Mouse (Mus musculus) lung, adult 2 months (tissue): ENCODE data around the gene Atg2a. TPM values are rescaled to one million over a fixed set of nuclear protein-coding genes. Genes with fewer than 3 reads are reported as not detected.
A peak's percentile ranks its signal among the peaks of the same experiment; 100 is the strongest.
"Not testable (repeated sequence)": the region's sequence is repeated elsewhere in the genome, so short reads cannot be mapped to it uniquely, and the experiment has no call there.

Experiments
- DNase-seq: peaks from one replicate; pipeline ENCODE4 v3.0.0; 2022
- H3K4me1 ChIP-seq: fragments of 200-500 bp; 2 replicates; pipeline ENCODE4 v1.6.1; 2011; ENCODE audit warnings: low read length; ENCODE audit not compliant: control insufficient read depth, insufficient read depth
- H3K4me3 ChIP-seq: fragments of 200-500 bp; replicated peaks from 2 replicates; pipeline ENCODE3; 2011; ENCODE audit warnings: low read depth, mild to moderate bottlenecking, control low read depth, low read length; ENCODE audit errors: extremely low read depth
- CTCF ChIP-seq: fragments of 200-500 bp; IDR thresholded peaks from 2 replicates; pipeline ENCODE4 v1.5.1; 2011; ENCODE audit warnings: mild to moderate bottlenecking, low read length, control low read depth; ENCODE audit not compliant: insufficient read depth
- POLR2A ChIP-seq: fragments of 200-500 bp; IDR thresholded peaks from 2 replicates; pipeline ENCODE4 v1.6.1; 2011; ENCODE audit warnings: low read depth, mild to moderate bottlenecking, control low read depth, low read length, borderline replicate concordance; ENCODE audit errors: extremely low read depth
- WGBS: fragments of 180-500 bp; shearing (Covaris S2); methylation state at CpG from one replicate; pipeline ENCODE4 v1.1.7; 2018; 5-methylcytosine and 5-hydroxymethylcytosine counted together
- polyA plus RNA-seq: library from polyadenylated mRNA; depleted of rRNA; stranded (reverse); fragments of >200 nt; gene quantifications from 2 replicates; pipeline ENCODE4 v1.2.3, GENCODE M21; 2012; rRNA removed

Atg2a gene
- polyA plus RNA-seq, 1 experiment: 37.0 TPM

GRCm38 (mm10) chr19:6303831-6304230 is 62.4 kb downstream of the Atg2a start:
- WGBS: 61% methylated on average over 6 of the region's 6 CpGs
- DNase-seq: no peak
- no peak overlapping the region for H3K4me3 ChIP-seq
- H3K4me1 ChIP-seq: peaks cover 38% of the 10 kb centered on the region
- TF ChIP-seq POLR2A: no peak
- TF ChIP-seq CTCF: no peak

GRCm38 (mm10) chr19:6304787-6305516 is 63.5 kb downstream of the Atg2a start:
- DNase-seq: peak; percentile 91
- Histone ChIP-seq H3K4me1 (peaks cover 27% of the 10 kb centered on the region), H3K4me3 (no peak overlapping the region)
- WGBS: 15% methylated on average over 5 of the region's 5 CpGs
- TF ChIP-seq POLR2A (no peak), CTCF (peak; percentile 93)

GRCm38 (mm10) chr19:6305517-6306115 is 64.1 kb downstream of the Atg2a start:
- 59% methylated on average over 8 of the region's 8 CpGs for WGBS
- Histone ChIP-seq H3K4me3 (no peak overlapping the region), H3K4me1 (peaks cover 25% of the 10 kb centered on the region)
- no peak for DNase-seq
- no peak for TF ChIP-seq POLR2A

GRCm38 (mm10) chr19:6306137-6306551 is 64.7 kb downstream of the Atg2a start, which contains the start of gene Cdc42bpg:
Cdc42bpg (plus strand) TSS chr19:6306456.
- peak; percentile 90 for DNase-seq
- Histone ChIP-seq H3K4me1 (peaks cover 25% of the 10 kb centered on the region), H3K4me3 (peak within 1 kb of the TSS; percentile 93)
- 2% methylated on average over 36 of the region's 38 CpGs for WGBS
- TF ChIP-seq CTCF (no peak), POLR2A (0 out of 2 replicates have a peak, but pooled peaks have one; percentile 10)

GRCm38 (mm10) chr19:6306586-6306985 is 65.1 kb downstream of the Atg2a start:
- TF ChIP-seq CTCF (peak; percentile 57), POLR2A (peak; percentile 25; the same call in 1 of the 2 replicates)
- H3K4me1 ChIP-seq: peaks cover 22% of the 10 kb centered on the region
- peak; percentile 89 for DNase-seq
- under 1% methylated on average over 33 of the region's 34 CpGs for WGBS
- H3K4me3 ChIP-seq: peak overlapping the region; percentile 93

GRCm38 (mm10) chr19:6307733-6308531 is 66.5 kb downstream of the Atg2a start:
- peak; percentile 71 for DNase-seq
- TF ChIP-seq POLR2A: peak; percentile 35; the same call in 1 of the 2 replicates
- TF ChIP-seq CTCF: no peak
- Histone ChIP-seq H3K4me1 (peaks cover 13% of the 10 kb centered on the region), H3K4me3 (peak overlapping the region; percentile 2)
- 69% methylated on average over 9 of the region's 9 CpGs for WGBS

GRCm38 (mm10) chr19:6310181-6310580 is 68.7 kb downstream of the Atg2a start:
- Histone ChIP-seq H3K4me1 (peaks cover 4% of the 10 kb centered on the region; the same call in 1 of the 2 replicates), H3K4me3 (no peak overlapping the region)
- WGBS: 85% methylated on average over 5 of the region's 5 CpGs
- DNase-seq: no peak
- TF ChIP-seq POLR2A (no peak), CTCF (no peak)

GRCm38 (mm10) chr19:6311783-6312182 is 70.3 kb downstream of the Atg2a start:
- DNase-seq, H3K4me1 ChIP-seq, H3K4me3 ChIP-seq: not testable (repeated sequence)
- WGBS: 82% methylated on average over 3 of the region's 3 CpGs

Other genes starting within 250 kb of the Atg2a start
- 55.6 and 68.9 TPM in 2 replicates for gene Capn1, start 225.8 kb upstream of the Atg2a start, polyA plus RNA-seq
- 41.1 and 47.1 TPM in 2 replicates for gene Syvn1, start 195.1 kb upstream of the Atg2a start, polyA plus RNA-seq
- 10.8 and 13.7 TPM in 2 replicates for gene Mrpl49, start 183.9 kb upstream of the Atg2a start, polyA plus RNA-seq
- gene Fau, start 183.8 kb upstream of the Atg2a start, polyA plus RNA-seq: 896 and 1,315 TPM in 2 replicates
- gene Znhit2, start 180.5 kb upstream of the Atg2a start, polyA plus RNA-seq: 47.0 and 54.7 TPM in 2 replicates
- 34.6 and 36.5 TPM in 2 replicates for gene Tm7sf2, start 173.3 kb upstream of the Atg2a start, polyA plus RNA-seq
- 61.7 and 81.7 TPM in 2 replicates for gene Vps51, start 164.4 kb upstream of the Atg2a start, polyA plus RNA-seq
- gene Tmem262, start 161.6 kb upstream of the Atg2a start, polyA plus RNA-seq: not detected in 2 replicates
- 0.50 and 0.60 TPM in 2 replicates for gene Gm28374, start 159.4 kb upstream of the Atg2a start, polyA plus RNA-seq
- 89.7 and 99.1 TPM in 2 replicates for gene Zfpl1, start 156.7 kb upstream of the Atg2a start, polyA plus RNA-seq
- gene Cdca5, start 156.7 kb upstream of the Atg2a start, polyA plus RNA-seq: 0.63 and 0.92 TPM in 2 replicates
- gene AC131692.1, start 147.2 kb upstream of the Atg2a start, polyA plus RNA-seq: not detected in 2 replicates
- 0.20 and 0.30 TPM in 2 replicates for gene Naaladl1, start 135.9 kb upstream of the Atg2a start, polyA plus RNA-seq
- 25.3 and 36.7 TPM in 2 replicates for gene Sac3d1, start 123.0 kb upstream of the Atg2a start, polyA plus RNA-seq
- gene Snx15, start 113.4 kb upstream of the Atg2a start, polyA plus RNA-seq: 43.8 and 45.2 TPM in 2 replicates
- 14.6 and 15.8 TPM in 2 replicates for gene Batf2, start 100.7 kb upstream of the Atg2a start, polyA plus RNA-seq
- gene Arl2, start 100.1 kb upstream of the Atg2a start, polyA plus RNA-seq: 128 TPM in 2 replicates
- 0.37 and 0.75 TPM in 2 replicates for gene Majin, start 57.3 kb upstream of the Atg2a start, polyA plus RNA-seq
- 1.7 and 2.6 TPM in 2 replicates for gene Gpha2, start 15.3 kb upstream of the Atg2a start, polyA plus RNA-seq
- gene Ppp2r5b, start 5.8 kb upstream of the Atg2a start, polyA plus RNA-seq: 58.7 and 88.5 TPM in 2 replicates
- gene Ehd1, start 35.1 kb downstream of the Atg2a start, polyA plus RNA-seq: 399 and 593 TPM in 2 replicates
- gene Cdc42bpg, start 64.8 kb downstream of the Atg2a start, polyA plus RNA-seq: 132 and 133 TPM in 2 replicates
- gene Men1, start 93.3 kb downstream of the Atg2a start, polyA plus RNA-seq: 52.1 and 56.2 TPM in 2 replicates
- 303 and 441 TPM in 2 replicates for gene Map4k2, start 99.5 kb downstream of the Atg2a start, polyA plus RNA-seq
- gene Sf1, start 122.0 kb downstream of the Atg2a start, polyA plus RNA-seq: 136 and 194 TPM in 2 replicates
- 32.8 and 135 TPM in 2 replicates for gene Pygm, start 142.7 kb downstream of the Atg2a start, polyA plus RNA-seq
- 210 and 287 TPM in 2 replicates for gene Rasgrp2, start 157.7 kb downstream of the Atg2a start, polyA plus RNA-seq
- gene Nrxn2, start 177.1 kb downstream of the Atg2a start, polyA plus RNA-seq: 7.3 and 11.0 TPM in 2 replicates